Mouse (Mus musculus): ENCODE data around the gene Ctu1.
"Not testable (repeated sequence)": the region's sequence is repeated elsewhere in the genome, so short reads cannot be mapped to it uniquely, and the experiment has no call there.

The Ctu1 gene

GRCm38 (mm10) chr7:43682511-43682910, 10.7 kb downstream of the Ctu1 start:
- not testable (repeated sequence) for DNase-seq

- no peak for DNase-seq
Measured at GRCm38 (mm10) chr7:43685088-43685487, 13.3 kb downstream of the Ctu1 start.

- DNase-seq = no peak
Measured at GRCm38 (mm10) chr7:43690118-43690517, 18.3 kb downstream of the Ctu1 start, which contains the start of gene Klk14. Klk14 (plus strand) TSS chr7:43690418.

- DNase-seq = no peak
Measured at GRCm38 (mm10) chr7:43710031-43710430, 38.2 kb downstream of the Ctu1 start.

GRCm38 (mm10) chr7:43712267-43712666, 40.5 kb downstream of the Ctu1 start, which contains the start of gene Klk13:
Klk13 (plus strand) TSS chr7:43712567.
- DNase-seq = no peak

GRCm38 (mm10) chr7:43712917-43713316, 41.1 kb downstream of the Ctu1 start:
- no peak for DNase-seq

- DNase-seq = no peak
Measured at GRCm38 (mm10) chr7:43713741-43714351, 42.0 kb downstream of the Ctu1 start.

All from kidney, adult 18-20 months (tissue).